Mouse (Mus musculus) heart, embryonic 16.5 days (tissue): ENCODE data around the gene Pih1d2. TPM values are rescaled to one million over a fixed set of nuclear protein-coding genes. Genes with fewer than 3 reads are reported as not detected.

ENCODE experiments used
- ATAC-seq: fragments of 200-750 bp; cut with Nextera tagmentation; replicated peaks from 2 replicates; pipeline ENCODE4 v1.8.0; 2017; ENCODE audit warnings: moderate number of reproducible peaks; ENCODE audit not compliant: insufficient read depth, low FRiP score; ENCODE audit errors: extremely low read depth
- H3K27ac ChIP-seq: fragments of 300-500 bp; sonication (generic); 2 replicates; pipeline ENCODE4 v1.5.1; 2014; ENCODE audit warnings: mild to moderate bottlenecking, low read length, control low read depth, moderate library complexity
- H3K27me3 ChIP-seq: fragments of 300-500 bp; sonication (generic); 2 replicates; pipeline ENCODE4 v1.6.1; 2014; ENCODE audit warnings: low read length, mixed read lengths; ENCODE audit not compliant: control insufficient read depth, insufficient read depth
- H3K36me3 ChIP-seq: fragments of 300-500 bp; sonication (generic); 2 replicates; pipeline ENCODE4 v1.6.1; 2014; ENCODE audit not compliant: control insufficient read depth, insufficient read depth
- H3K4me1 ChIP-seq: fragments of 300-500 bp; sonication (generic); 2 replicates; pipeline ENCODE4 v1.6.1; 2014; ENCODE audit warnings: low read length, mixed read lengths; ENCODE audit not compliant: control insufficient read depth, insufficient read depth
- H3K4me2 ChIP-seq: fragments of 300-500 bp; sonication (generic); 2 replicates; pipeline ENCODE4 v1.6.1; 2014; ENCODE audit warnings: low read depth, mild to moderate bottlenecking, control low read depth, low read length
- H3K4me3 ChIP-seq: fragments of 300-500 bp; sonication (generic); 2 replicates; pipeline ENCODE4 v1.5.1; 2014; ENCODE audit warnings: mild to moderate bottlenecking, control low read depth, low read length
- H3K9ac ChIP-seq: fragments of 300-500 bp; sonication (generic); 2 replicates; pipeline ENCODE4 v1.6.1; 2014; ENCODE audit warnings: low read length, control low read depth
- H3K9me3 ChIP-seq: fragments of 300-500 bp; sonication (generic); replicated peaks from 2 replicates; pipeline ENCODE4 v1.6.1; 2016; ENCODE audit warnings: low read length; ENCODE audit not compliant: control insufficient read depth
- WGBS: fragments of 180-500 bp; shearing (Covaris S2); extraction: QIAGEN DNeasy Blood & Tissue Kit; methylation state at CpG from one replicate; pipeline ENCODE4 v1.1.7; 2014; 5-methylcytosine and 5-hydroxymethylcytosine counted together
- polyA plus RNA-seq: library from polyadenylated mRNA; unstranded; fragments of >200 nt; fragmentation: Nextera tagmentation; extraction: Ambion mirVana; gene quantifications from 2 replicates; pipeline ENCODE4 v1.2.1, GENCODE M21; 2015

Gene Pih1d2
- polyA plus RNA-seq, 1 experiment from 2014 or later = 1.9 TPM

- 33% methylated on average over 5 of the region's 5 CpGs for WGBS
- ATAC-seq = no peak
These were observed 53.6 kb downstream of the Pih1d2 start for GRCm38 (mm10) chr9:50670690-50671089.

More at GRCm38 (mm10) chr9:50670690-50671089, 53.6 kb downstream of the Pih1d2 start:
- Histone ChIP-seq H3K9me3 (no peaks in the 10 kb centered on the region), H3K4me1 (no peaks in the 10 kb centered on the region), H3K4me2 (no peak overlapping the region), H3K36me3 (peaks cover 5% of the 10 kb centered on the region; the same call in 1 of the 2 replicates), H3K9ac (no peak overlapping the region), H3K4me3 (no peak overlapping the region), H3K27ac (no peak overlapping the region), H3K27me3 (no peaks in the 10 kb centered on the region)

Other genes starting within 250 kb of the Pih1d2 start
- gene Plet1, start 122.8 kb upstream of the Pih1d2 start, polyA plus RNA-seq = 1.1 and 1.7 TPM in 2 replicates
- 91.6 and 93.2 TPM in 2 replicates for gene Pts, start 88.6 kb upstream of the Pih1d2 start, polyA plus RNA-seq
- gene Il18, start 62.5 kb upstream of the Pih1d2 start, polyA plus RNA-seq = 3.7 and 3.9 TPM in 2 replicates
- gene Bco2, start 62.1 kb upstream of the Pih1d2 start, polyA plus RNA-seq = 0.21 TPM in 1 of 2 replicates, not detected in the other
- gene Tex12, start 56.0 kb upstream of the Pih1d2 start, polyA plus RNA-seq = not detected in 2 replicates
- 852 and 860 TPM in 2 replicates for gene Sdhd, start 13.5 kb upstream of the Pih1d2 start, polyA plus RNA-seq
- gene Timm8b, start 13.4 kb upstream of the Pih1d2 start, polyA plus RNA-seq = 243 and 261 TPM in 2 replicates
- 12.1 and 13.0 TPM in 2 replicates for gene Nkapd1, start 143 bp downstream of the Pih1d2 start, polyA plus RNA-seq
- 147 and 156 TPM in 2 replicates for gene Dlat, start 42.5 kb downstream of the Pih1d2 start, polyA plus RNA-seq
- gene Dixdc1, start 122.2 kb downstream of the Pih1d2 start, polyA plus RNA-seq = 8.6 and 10.3 TPM in 2 replicates
- gene 2310030G06Rik, start 129.2 kb downstream of the Pih1d2 start, polyA plus RNA-seq = 7.9 and 9.8 TPM in 2 replicates
- 1,241 and 1,315 TPM in 2 replicates for gene Cryab, start 134.0 kb downstream of the Pih1d2 start, polyA plus RNA-seq
- 242 and 286 TPM in 2 replicates for gene Hspb2, start 135.0 kb downstream of the Pih1d2 start, polyA plus RNA-seq
- gene Fdxacb1, start 150.9 kb downstream of the Pih1d2 start, polyA plus RNA-seq = 10.7 and 11.0 TPM in 2 replicates
- 27.2 and 27.5 TPM in 2 replicates for gene Alg9, start 157.7 kb downstream of the Pih1d2 start, polyA plus RNA-seq
- gene 1110032A03Rik, start 158.2 kb downstream of the Pih1d2 start, polyA plus RNA-seq = 28.7 and 30.0 TPM in 2 replicates
- 38.2 and 41.8 TPM in 2 replicates for gene Ppp2r1b, start 228.0 kb downstream of the Pih1d2 start, polyA plus RNA-seq